22 mouse cellular contexts compared by ENCODE assay signal in genomic region chr17:15566908-15567307, GRCm38 (mm10). TPM values are rescaled to one million over a fixed set of nuclear protein-coding genes. Genes with fewer than 3 reads are reported as not detected.
A peak's percentile ranks its signal among the peaks of the same experiment; 100 is the strongest.
DNase-seq lines count a peak whose midpoint lies in the region; ATAC-seq and TF ChIP-seq lines count a peak whose summit lies in the region.
"Had no signal": no experiment of that assay in that cellular context is flagged by ENCODE, and none has a peak within 500 bp of the region (broad histone marks: within the 10 kb centered on the region; RNA-seq: fewer than 3 reads in every experiment).

No protein-coding gene starts in this region.

- 76% methylated on average over 5 of the region's 5 CpGs for WGBS in heart, adult 2 months
- WGBS in liver, embryonic 14.5 days (ENCODE audit: insufficient replicate concordance) = 54% methylated on average over 5 of the region's 5 CpGs

- ATAC-seq in liver, embryonic 14.5 days (ENCODE audit: insufficient read depth) = no peak
- ATAC-seq: forebrain, postnatal 0 days; midbrain, embryonic 16.5 days had no signal

- TF ChIP-seq POLR2A in heart, adult 2 months (IDR thresholded peaks at IDR 0.05; ENCODE audit: insufficient read depth, low read depth, low read length) = no peak

- H3K36me3 ChIP-seq in heart, adult 2 months (ENCODE audit: control insufficient read depth, insufficient read depth, low read length) = no peaks in the 10 kb centered on the region
- no peaks in the 10 kb centered on the region for H3K36me3 ChIP-seq in liver, embryonic 14.5 days (replicated peaks; ENCODE audit: control insufficient read depth, insufficient read depth, low read depth)
- no peaks in the 10 kb centered on the region for H3K36me3 ChIP-seq in E14TG2a.4 (ENCODE audit: insufficient read depth, low read length)
- H3K36me3 ChIP-seq in splenic B cell, adult 2 months (ENCODE audit: control insufficient read depth, insufficient read depth, low read length, poor library complexity, severe bottlenecking) = no peaks in the 10 kb centered on the region
- H3K36me3 ChIP-seq: forebrain, embryonic 10.5 days; hindbrain, embryonic 15.5 days; kidney, embryonic 15.5 days had no signal

- H3K9ac ChIP-seq in heart, adult 2 months (ENCODE audit: low read depth, low read length) = no peak overlapping the region
- no peak overlapping the region for H3K9ac ChIP-seq in liver, embryonic 14.5 days (replicated peaks)
- H3K9ac ChIP-seq: forebrain, postnatal 0 days; hindbrain, embryonic 15.5 days; kidney, embryonic 15.5 days; lung, embryonic 14.5 days had no signal

- no peak overlapping the region for H3K4me2 ChIP-seq in liver, embryonic 14.5 days (ENCODE audit: low read depth)
- H3K4me2 ChIP-seq: hindbrain, embryonic 15.5 days; kidney, embryonic 15.5 days; liver, embryonic 11.5 days; lung, embryonic 14.5 days had no signal

- peak; percentile 25 for TF ChIP-seq CTCF in heart, adult 2 months (IDR thresholded peaks at IDR 0.05)
- TF ChIP-seq CTCF in liver, embryonic 14.5 days (IDR thresholded peaks at IDR 0.05; ENCODE audit: low read depth) = peak; percentile 11; the same call in 1 of the 2 replicates
- 0 out of 2 replicates have a peak, but pooled peaks have one; percentile 21 for TF ChIP-seq CTCF in E14TG2a.4 (conservative IDR thresholded peaks at IDR 0.05; ENCODE audit: low read length)

- H3K27ac ChIP-seq in heart, adult 2 months = no peak overlapping the region
- H3K27ac ChIP-seq in liver, embryonic 14.5 days = no peak overlapping the region
- H3K27ac ChIP-seq: forebrain, embryonic 10.5 days; hindbrain, embryonic 15.5 days; kidney, embryonic 15.5 days had no signal

- H3K9me3 ChIP-seq in liver, embryonic 14.5 days (ENCODE audit: control insufficient read depth, low read length) = no peaks in the 10 kb centered on the region
- no peaks in the 10 kb centered on the region for H3K9me3 ChIP-seq in E14TG2a.4 (ENCODE audit: low read length)
- H3K9me3 ChIP-seq: forebrain, embryonic 10.5 days; hindbrain, embryonic 15.5 days; kidney, embryonic 15.5 days had no signal

- H3K4me1 ChIP-seq in heart, adult 2 months (ENCODE audit: control insufficient read depth, insufficient read depth, low read length) = no peaks in the 10 kb centered on the region; the same call in 1 of the 2 replicates
- peaks cover 0 to 9% of the 10 kb centered on the region in 2 experiments; a peak in 2 of 4 replicates for H3K4me1 ChIP-seq in liver, embryonic 14.5 days (replicated peaks; ENCODE audit: control insufficient read depth in 2 of 2, insufficient read depth in 2 of 2, low read length in 1 of 2)
- H3K4me1 ChIP-seq in E14TG2a.4 (replicated peaks; ENCODE audit: low read depth, low read length) = peaks cover 22% of the 10 kb centered on the region

- no peak overlapping the region for H3K4me3 ChIP-seq in heart, adult 2 months
- H3K4me3 ChIP-seq in liver, embryonic 14.5 days (ENCODE audit: insufficient read depth in 1 of 2, low read depth in 2 of 2, low read length in 2 of 2) = no peak overlapping the region
- no peak overlapping the region for H3K4me3 ChIP-seq in E14TG2a.4 (replicated peaks; ENCODE audit: low read length)
- H3K4me3 ChIP-seq: forebrain, embryonic 10.5 days; hindbrain, embryonic 15.5 days; kidney, embryonic 15.5 days had no signal

- no peak for DNase-seq in heart, adult 2 months
- no peak for DNase-seq in heart, postnatal 10 days
- no peak for DNase-seq in liver, embryonic 14.5 days (ENCODE audit: low read depth in 3 of 3, low spot score in 3 of 3)
- no peak for DNase-seq in liver
- DNase-seq in splenic B cell, adult 2 months (ENCODE audit: low read depth, low spot score) = peak; percentile 15
- DNase-seq in urinary bladder, postnatal 14 days (ENCODE audit: low spot score) = no peak
- DNase-seq: adrenal gland, adult 2 months; B cell, adult 2 months; cerebellum, adult 11-12 months; cerebellum, postnatal 14 days; forebrain, postnatal 0 days; gastrocnemius, postnatal 25 days; heart, postnatal 4 days; kidney, adult 11 months; lung, embryonic 14.5 days; lung, postnatal 4 days had no signal

- H3K27me3 ChIP-seq in heart, adult 2 months (ENCODE audit: control insufficient read depth, insufficient read depth, low read length) = no peaks in the 10 kb centered on the region
- H3K27me3 ChIP-seq in liver, embryonic 14.5 days (ENCODE audit: control insufficient read depth, insufficient read depth, low read length) = no peaks in the 10 kb centered on the region; the same call in 1 of the 2 replicates
- peaks cover 16% of the 10 kb centered on the region for H3K27me3 ChIP-seq in E14TG2a.4 (ENCODE audit: insufficient read depth, low read length)
- no peaks in the 10 kb centered on the region for H3K27me3 ChIP-seq in splenic B cell, adult 2 months (ENCODE audit: control insufficient read depth, insufficient read depth, low read length, poor library complexity, severe bottlenecking)
- H3K27me3 ChIP-seq: hindbrain, embryonic 15.5 days; kidney, embryonic 15.5 days had no signal

- no peak for TF ChIP-seq EP300 in heart, adult 2 months (IDR thresholded peaks at IDR 0.05; ENCODE audit: insufficient read depth, low read depth, low read length)
- TF ChIP-seq EP300 in liver, embryonic 14.5 days (IDR thresholded peaks at IDR 0.05; ENCODE audit: low read depth) = no peak

- no peaks in the 10 kb centered on the region for H3K79me2 ChIP-seq in heart, adult 2 months (replicated peaks; ENCODE audit: control insufficient read depth, insufficient read depth, low read length)

- intact Hi-C loops in heart, adult 2 months (cut with DNase I) = loop anchor here (10.0 kb wide), 1 partner anchor 622 kb away; the partner anchor contains the start of genes 1600012H06Rik and Wdr27
- intact Hi-C loops in heart, postnatal 10 days (cut with DNase I) = no loop called here

RNA-seq across cellular contexts. Expression of gene Prdm9, which starts 2.8 kb away (rescaled TPM):
- 1 to 10 TPM; 1.3 to 1.7 TPM for total RNA-seq in heart, adult 2 months (2021)
- polyA plus RNA-seq in heart, adult 2 months (2012; rRNA removed) = 1.4 and 1.8 TPM in 2 replicates
- total RNA-seq in heart, postnatal 10 days (2021) = 1 to 10 TPM; 3.1 to 3.4 TPM
- 0.41 and 0.64 TPM in 2 replicates for polyA plus RNA-seq in liver, embryonic 14.5 days (2012; rRNA removed)
- 0.11 and 0.35 TPM in 2 replicates for polyA plus RNA-seq in liver, embryonic 14.5 days (2014; fragmentation: Nextera tagmentation; extraction: Ambion mirVana)

RNA-seq across cellular contexts. Expression of gene Pdcd2, which starts 39.8 kb away (rescaled TPM):
- 10 to 100 TPM; 13.9 to 16.4 TPM for total RNA-seq in heart, adult 2 months (2021)
- 9.2 and 13.1 TPM in 2 replicates for polyA plus RNA-seq in heart, adult 2 months (2012; rRNA removed)
- total RNA-seq in heart, postnatal 10 days (2021) = 10 to 100 TPM; 16.8 to 17.0 TPM
- 11.0 and 11.7 TPM in 2 replicates for polyA plus RNA-seq in liver, embryonic 14.5 days (2012; rRNA removed)
- polyA plus RNA-seq in liver, embryonic 14.5 days (2014; fragmentation: Nextera tagmentation; extraction: Ambion mirVana) = 20.5 and 26.3 TPM in 2 replicates
